Mouse (Mus musculus): Measurements from ENCODE around the gene Magi1. TPM values are rescaled to one million over a fixed set of nuclear protein-coding genes. Genes with fewer than 3 reads are reported as not detected.

The Magi1 gene
- total RNA-seq, 2 experiments from 2014 or later = not detected

GRCm38 (mm10) chr6:94260831-94261230 lies 22.9 kb downstream of the Magi1 start:
- ATAC-seq (replicated peaks; ENCODE audit: low FRiP score, poor library complexity, severe bottlenecking) = no peak

GRCm38 (mm10) chr6:94259981-94260380 lies 23.7 kb downstream of the Magi1 start:
- ATAC-seq (replicated peaks; ENCODE audit: low FRiP score, poor library complexity, severe bottlenecking) = no peak

- no peak for ATAC-seq (replicated peaks; ENCODE audit: low FRiP score, poor library complexity, severe bottlenecking)
These were observed 25.9 kb downstream of the Magi1 start for GRCm38 (mm10) chr6:94257831-94258173.

- no peak for ATAC-seq (replicated peaks; ENCODE audit: low FRiP score, poor library complexity, severe bottlenecking)
These were observed 26.5 kb downstream of the Magi1 start for GRCm38 (mm10) chr6:94256982-94257830.

- no peak for ATAC-seq (replicated peaks; ENCODE audit: low FRiP score, poor library complexity, severe bottlenecking)
These were observed 29.8 kb downstream of the Magi1 start for GRCm38 (mm10) chr6:94253943-94254342.

- no peak for ATAC-seq (replicated peaks; ENCODE audit: low FRiP score, poor library complexity, severe bottlenecking)
These were observed 32.3 kb downstream of the Magi1 start for GRCm38 (mm10) chr6:94251358-94251945.

GRCm38 (mm10) chr6:94249286-94249790 lies 34.4 kb downstream of the Magi1 start:
- ATAC-seq (replicated peaks; ENCODE audit: low FRiP score, poor library complexity, severe bottlenecking) = no peak

GRCm38 (mm10) chr6:94241251-94241650 lies 42.5 kb downstream of the Magi1 start:
- no peak for ATAC-seq (replicated peaks; ENCODE audit: low FRiP score, poor library complexity, severe bottlenecking)

- no peak for ATAC-seq (replicated peaks; ENCODE audit: low FRiP score, poor library complexity, severe bottlenecking)
These were observed 45.1 kb downstream of the Magi1 start for GRCm38 (mm10) chr6:94238643-94239042.

GRCm38 (mm10) chr6:94236899-94237298 lies 46.8 kb downstream of the Magi1 start:
- no peak for ATAC-seq (replicated peaks; ENCODE audit: low FRiP score, poor library complexity, severe bottlenecking)

- no peak for ATAC-seq (replicated peaks; ENCODE audit: low FRiP score, poor library complexity, severe bottlenecking)
These were observed 51.4 kb downstream of the Magi1 start for GRCm38 (mm10) chr6:94232243-94232785.

- ATAC-seq (replicated peaks; ENCODE audit: low FRiP score, poor library complexity, severe bottlenecking) = no peak
These were observed 51.9 kb downstream of the Magi1 start for GRCm38 (mm10) chr6:94231831-94232230.

- ATAC-seq (replicated peaks; ENCODE audit: low FRiP score, poor library complexity, severe bottlenecking) = no peak
These were observed 52.4 kb downstream of the Magi1 start for GRCm38 (mm10) chr6:94231367-94231766.

- ATAC-seq (replicated peaks; ENCODE audit: low FRiP score, poor library complexity, severe bottlenecking) = no peak
These were observed 52.8 kb downstream of the Magi1 start for GRCm38 (mm10) chr6:94230918-94231317.

- ATAC-seq (replicated peaks; ENCODE audit: low FRiP score, poor library complexity, severe bottlenecking) = no peak
These were observed 53.6 kb downstream of the Magi1 start for GRCm38 (mm10) chr6:94230129-94230528.

GRCm38 (mm10) chr6:94226262-94226661 lies 57.5 kb downstream of the Magi1 start:
- no peak for ATAC-seq (replicated peaks; ENCODE audit: low FRiP score, poor library complexity, severe bottlenecking)

GRCm38 (mm10) chr6:94225832-94226231 lies 57.9 kb downstream of the Magi1 start:
- ATAC-seq (replicated peaks; ENCODE audit: low FRiP score, poor library complexity, severe bottlenecking) = no peak

GRCm38 (mm10) chr6:94225091-94225490 lies 58.6 kb downstream of the Magi1 start:
- no peak for ATAC-seq (replicated peaks; ENCODE audit: low FRiP score, poor library complexity, severe bottlenecking)

- no peak for ATAC-seq (replicated peaks; ENCODE audit: low FRiP score, poor library complexity, severe bottlenecking)
These were observed 61.5 kb downstream of the Magi1 start for GRCm38 (mm10) chr6:94222253-94222652.

GRCm38 (mm10) chr6:94221750-94222149 lies 62.0 kb downstream of the Magi1 start:
- ATAC-seq (replicated peaks; ENCODE audit: low FRiP score, poor library complexity, severe bottlenecking) = no peak

GRCm38 (mm10) chr6:94218076-94218475 lies 65.6 kb downstream of the Magi1 start:
- ATAC-seq (replicated peaks; ENCODE audit: low FRiP score, poor library complexity, severe bottlenecking) = no peak

Data from erythroblast, adult 5-6 weeks (primary cell).